Mouse (Mus musculus): ENCODE data around the gene Spint5. TPM values are rescaled to one million over a fixed set of nuclear protein-coding genes. Genes with fewer than 3 reads are reported as not detected.
A peak's percentile ranks its signal among the peaks of the same experiment; 100 is the strongest.

Gene Spint5
- polyA plus RNA-seq (2016; fragmentation: Nextera tagmentation; extraction: Ambion mirVana) = not detected in 2 replicates

DNA sequence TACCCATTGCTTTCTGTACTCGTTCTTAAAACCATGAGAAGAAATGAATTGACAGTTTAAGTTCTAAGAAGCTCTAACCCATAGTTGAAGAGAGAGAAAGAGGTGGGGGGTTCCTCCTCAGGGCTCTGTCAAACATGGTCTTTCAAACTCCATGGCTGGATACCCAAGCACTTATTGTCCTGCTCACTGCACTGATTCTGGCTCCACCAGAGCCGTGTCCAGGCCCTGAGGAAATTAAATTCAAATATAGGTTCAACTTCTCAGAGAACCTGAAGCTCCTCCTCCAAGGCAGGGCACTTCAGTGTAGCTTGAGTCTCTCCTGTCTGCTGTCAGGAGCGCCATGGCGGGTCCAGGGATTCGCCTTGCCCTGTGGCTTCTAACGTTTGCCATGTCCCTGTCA, at the start of gene Spint5:
Spint5 (plus strand) TSS at position 301 of the 400 bp plus-strand sequence.
- no peaks in the 10 kb centered on the region for H3K27me3 ChIP-seq

DNA sequence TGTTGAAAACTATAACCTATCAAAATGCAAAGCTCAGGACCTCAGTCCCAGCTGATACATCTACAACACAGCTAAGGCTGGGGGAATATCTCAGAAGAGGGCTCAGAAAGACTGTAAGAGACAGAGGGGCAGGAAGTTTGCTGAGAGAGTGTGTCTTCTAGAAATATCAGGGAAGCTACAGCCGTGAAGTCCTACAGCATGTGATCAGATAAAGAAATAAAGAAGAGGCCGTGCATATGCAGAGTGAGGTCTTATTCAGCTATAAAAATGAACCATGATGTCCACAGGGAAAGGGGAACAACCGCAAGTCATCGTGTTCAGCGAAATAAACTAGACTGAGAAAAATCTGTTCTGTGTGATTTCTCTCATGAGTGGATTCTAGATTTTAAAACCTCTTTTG, 44.8 kb upstream of the Spint5 start:
- Histone ChIP-seq H3K4me2 (replicated peaks) (no peak overlapping the region), H3K9me3 (no peaks in the 10 kb centered on the region), H3K4me1 (no peaks in the 10 kb centered on the region), H3K4me3 (no peak overlapping the region), H3K27me3 (no peaks in the 10 kb centered on the region), H3K27ac (no peak overlapping the region), H3K9ac (no peak overlapping the region), H3K36me3 (no peaks in the 10 kb centered on the region)
- ATAC-seq (ENCODE audit: insufficient number of reproducible peaks, insufficient read depth, low FRiP score, low TSS enrichment) = no peak
- WGBS = 83% methylated on average over 5 of the region's 5 CpGs

More for the DNA sequence above, at the start of gene Spint5:
- Histone ChIP-seq H3K4me3 (no peak within 1 kb of the TSS), H3K9ac (no peak within 1 kb of the TSS), H3K9me3 (no peaks in the 10 kb centered on the region), H3K36me3 (no peaks in the 10 kb centered on the region), H3K4me1 (no peaks in the 10 kb centered on the region), H3K4me2 (replicated peaks) (no peak within 1 kb of the TSS), H3K27ac (no peak within 1 kb of the TSS)
- no peak for ATAC-seq (ENCODE audit: insufficient number of reproducible peaks, insufficient read depth, low FRiP score, low TSS enrichment)
- WGBS = 72% methylated on average over 6 of the region's 6 CpGs

DNA sequence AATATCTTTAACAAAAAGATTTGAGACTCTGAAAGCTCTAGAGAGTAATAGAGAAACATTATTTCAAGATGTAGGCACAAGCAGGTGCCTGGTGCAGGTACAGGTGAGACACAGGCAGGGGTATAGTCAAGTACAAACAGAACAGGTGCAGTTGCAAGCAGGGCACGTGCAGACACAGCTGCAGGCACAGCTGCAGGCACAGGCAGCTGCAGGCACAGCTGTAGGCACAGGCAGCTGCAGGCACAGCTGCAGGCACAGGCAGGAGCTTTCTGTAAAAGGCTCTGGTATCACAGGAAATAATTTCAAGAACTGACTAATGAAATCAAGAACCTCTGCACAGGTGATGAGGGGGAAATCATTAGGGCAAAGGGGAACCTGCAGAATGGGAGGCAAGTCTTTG, 44.2 kb upstream of the Spint5 start:
- Histone ChIP-seq H3K9me3 (no peaks in the 10 kb centered on the region), H3K36me3 (no peaks in the 10 kb centered on the region), H3K4me3 (no peak overlapping the region), H3K27ac (no peak overlapping the region), H3K9ac (no peak overlapping the region), H3K27me3 (no peaks in the 10 kb centered on the region), H3K4me1 (no peaks in the 10 kb centered on the region), H3K4me2 (replicated peaks) (no peak overlapping the region)
- WGBS = 16% methylated on average over 1 of the region's 1 CpGs
- ATAC-seq (ENCODE audit: insufficient number of reproducible peaks, insufficient read depth, low FRiP score, low TSS enrichment) = no peak

DNA sequence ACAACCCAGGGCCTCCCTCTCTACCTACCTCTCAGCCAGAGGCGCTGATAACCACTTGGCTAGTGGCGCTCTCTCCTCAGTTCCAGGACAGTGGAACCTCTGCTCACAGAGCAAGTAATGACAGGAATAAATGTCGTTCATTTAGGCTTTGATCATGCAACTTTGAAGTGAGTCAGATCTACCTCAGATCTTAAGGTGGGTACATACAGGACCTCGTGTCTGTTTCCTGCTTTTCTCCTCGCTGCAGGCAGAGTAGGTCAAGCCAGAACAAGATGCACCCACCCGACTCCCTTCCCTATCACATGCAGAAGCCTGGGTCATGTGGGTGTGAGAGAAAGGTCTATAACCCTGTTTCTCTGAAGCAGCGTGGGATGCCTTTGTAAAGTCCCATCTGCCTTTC, 41.1 kb upstream of the Spint5 start, which contains the start of gene Wfdc11:
Wfdc11 (minus strand) TSS at position 101 of the 400 bp plus-strand sequence.
- Histone ChIP-seq H3K4me2 (replicated peaks) (no peak within 1 kb of the TSS), H3K9me3 (no peaks in the 10 kb centered on the region), H3K4me3 (no peak within 1 kb of the TSS), H3K27ac (no peak within 1 kb of the TSS), H3K27me3 (no peaks in the 10 kb centered on the region), H3K9ac (no peak within 1 kb of the TSS), H3K4me1 (no peaks in the 10 kb centered on the region), H3K36me3 (no peaks in the 10 kb centered on the region)
- WGBS = 82% methylated on average over 7 of the region's 7 CpGs
- ATAC-seq (ENCODE audit: insufficient number of reproducible peaks, insufficient read depth, low FRiP score, low TSS enrichment) = no peak

DNA sequence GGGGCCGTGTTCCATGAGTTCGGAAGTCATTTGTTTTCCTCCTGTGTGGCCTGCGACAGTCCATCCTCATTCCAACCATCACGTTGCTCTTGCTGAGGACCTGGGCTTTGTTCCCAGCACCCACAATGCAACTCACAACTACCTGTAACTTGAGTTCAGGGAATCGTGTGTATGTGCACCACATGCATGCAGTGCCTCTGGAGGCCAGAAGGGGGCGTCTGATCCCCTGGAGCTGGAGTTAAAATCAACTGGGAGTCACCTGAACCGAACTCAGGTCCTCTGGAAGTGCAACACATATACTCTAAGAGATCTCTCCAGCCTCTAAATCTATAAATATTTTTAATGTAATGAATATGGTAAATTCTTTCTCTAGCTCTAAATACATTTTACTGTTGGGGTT, 39.0 kb upstream of the Spint5 start:
- WGBS = 80% methylated on average over 7 of the region's 7 CpGs
- Histone ChIP-seq H3K9ac (no peak overlapping the region), H3K4me1 (peaks cover 3% of the 10 kb centered on the region; the same call in 1 of the 2 replicates)

DNA sequence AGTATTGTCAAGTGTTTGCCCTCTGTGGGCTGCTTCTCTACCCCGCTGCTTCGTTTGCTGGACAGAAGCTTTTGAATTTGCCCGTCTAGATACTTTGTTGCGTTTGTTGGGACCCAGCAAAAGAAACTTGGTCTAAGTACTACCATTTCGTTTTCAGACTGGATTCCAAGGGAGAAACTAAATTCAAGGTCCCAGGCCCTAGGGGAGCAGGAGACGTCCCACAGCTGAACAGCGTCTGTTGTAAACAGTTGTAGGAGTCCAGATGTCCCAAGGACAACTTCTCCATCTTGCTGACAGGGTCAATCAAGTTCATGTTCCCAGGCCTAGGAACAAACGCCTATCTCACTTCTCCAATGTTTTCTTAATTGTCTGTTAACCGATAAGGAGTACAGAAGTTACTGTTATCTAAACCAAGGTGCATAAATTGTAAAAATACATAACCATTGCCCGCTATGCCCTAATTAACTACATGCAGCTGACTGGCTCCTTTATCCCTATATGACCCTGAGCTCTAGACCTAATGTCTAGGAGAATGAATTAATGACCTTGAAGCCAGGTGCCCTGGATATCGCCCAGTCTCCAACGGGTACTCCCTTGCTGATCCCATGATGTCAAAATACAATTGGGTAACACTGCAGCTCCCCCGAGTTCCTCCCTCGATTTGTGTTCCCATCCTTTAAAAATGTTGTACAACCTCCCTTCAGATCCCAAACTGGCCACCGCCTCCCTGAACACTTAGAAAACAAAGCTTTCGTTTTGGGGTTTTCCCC, 38.0 kb upstream of the Spint5 start:
- Histone ChIP-seq H3K27me3 (no peaks in the 10 kb centered on the region), H3K27ac (no peak overlapping the region), H3K9ac (no peak overlapping the region), H3K4me1 (peaks cover 3% of the 10 kb centered on the region; the same call in 1 of the 2 replicates), H3K4me3 (no peak overlapping the region), H3K4me2 (replicated peaks) (no peak overlapping the region), H3K9me3 (no peaks in the 10 kb centered on the region), H3K36me3 (no peaks in the 10 kb centered on the region)
- WGBS = 86% methylated on average over 16 of the region's 16 CpGs
- no peak for ATAC-seq (ENCODE audit: insufficient number of reproducible peaks, insufficient read depth, low FRiP score, low TSS enrichment)

More for the DNA sequence above, 39.0 kb upstream of the Spint5 start:
- no peak overlapping the region for H3K27ac ChIP-seq
- no peak overlapping the region for H3K4me3 ChIP-seq
- ATAC-seq (ENCODE audit: insufficient number of reproducible peaks, insufficient read depth, low FRiP score, low TSS enrichment) = no peak
- no peak overlapping the region for H3K4me2 ChIP-seq (replicated peaks)
- no peaks in the 10 kb centered on the region for H3K27me3 ChIP-seq
- no peaks in the 10 kb centered on the region for H3K36me3 ChIP-seq
- H3K9me3 ChIP-seq = no peaks in the 10 kb centered on the region

DNA sequence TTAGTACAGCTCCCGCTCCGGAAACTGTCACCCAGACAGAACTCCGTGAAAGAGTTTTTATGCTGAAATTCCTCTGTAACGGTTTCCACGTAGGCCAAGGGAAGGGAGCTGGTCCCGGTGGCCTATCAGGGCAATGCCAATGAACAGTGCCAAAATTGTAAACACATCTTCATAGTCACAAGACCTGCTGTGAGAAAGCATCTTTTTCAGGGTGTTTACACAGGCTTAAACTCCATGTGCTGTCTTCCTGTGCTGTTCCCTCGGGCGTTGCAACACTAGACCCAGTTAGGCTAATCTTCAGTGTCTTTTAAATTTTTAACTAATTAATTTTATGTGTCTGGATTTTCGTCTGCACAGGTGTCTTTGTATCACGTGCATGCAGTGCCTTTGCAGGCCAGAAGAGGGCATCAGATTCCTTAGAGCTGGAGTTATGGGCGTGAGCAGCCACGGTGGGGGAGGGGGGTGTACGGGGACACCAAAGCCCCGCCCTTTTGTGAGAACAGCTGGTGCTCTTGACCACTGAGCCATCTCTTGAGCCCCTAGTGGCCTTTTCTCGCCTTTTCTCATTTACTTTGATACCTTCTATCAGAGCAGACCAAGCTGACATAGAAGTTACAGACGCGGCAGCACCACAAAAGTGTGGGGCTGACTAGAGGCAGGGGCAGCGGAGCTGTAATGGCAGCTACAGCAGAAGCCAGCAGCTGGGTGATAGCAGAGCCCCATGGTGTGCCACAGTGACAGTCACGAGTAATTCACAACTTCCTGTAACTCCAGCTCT, 36.1 kb upstream of the Spint5 start:
- Histone ChIP-seq H3K27ac (no peak overlapping the region), H3K4me2 (replicated peaks) (peak overlapping the region; percentile 49), H3K4me3 (peak overlapping the region; percentile 26), H3K9ac (no peak overlapping the region), H3K36me3 (no peaks in the 10 kb centered on the region), H3K27me3 (no peaks in the 10 kb centered on the region), H3K4me1 (peaks cover 7% of the 10 kb centered on the region; the same call in 1 of the 2 replicates), H3K9me3 (no peaks in the 10 kb centered on the region)
- 0 out of 2 replicates have a peak, but pooled peaks have one; percentile 15 for ATAC-seq (ENCODE audit: insufficient number of reproducible peaks, insufficient read depth, low FRiP score, low TSS enrichment)
- 23% methylated on average over 19 of the region's 19 CpGs for WGBS

DNA sequence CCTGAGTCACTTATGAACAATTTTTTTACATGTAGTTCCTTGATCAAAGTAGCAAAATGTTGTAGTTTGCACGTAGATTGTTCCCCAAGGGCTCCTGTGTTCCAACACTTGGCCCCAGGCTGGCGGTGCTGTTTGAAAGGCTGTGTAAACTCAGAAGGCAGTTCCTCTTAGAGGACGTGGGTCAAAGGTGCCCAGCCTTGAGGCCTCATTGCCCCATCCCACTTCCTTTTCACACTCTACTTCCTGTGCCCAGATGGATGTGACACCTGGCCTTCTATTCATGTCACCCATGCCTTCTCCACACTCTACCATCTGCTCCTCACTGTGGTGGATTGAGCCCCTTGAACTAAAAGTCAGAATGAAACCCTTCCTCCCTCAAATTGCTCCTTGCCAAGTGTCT, 35.2 kb upstream of the Spint5 start:
- no peaks in the 10 kb centered on the region for H3K27me3 ChIP-seq
- H3K27ac ChIP-seq = no peak overlapping the region
- no peaks in the 10 kb centered on the region for H3K9me3 ChIP-seq
- no peak overlapping the region for H3K4me2 ChIP-seq (replicated peaks)
- H3K4me1 ChIP-seq = peaks cover 7% of the 10 kb centered on the region; the same call in 1 of the 2 replicates
- 19% methylated on average over 3 of the region's 3 CpGs for WGBS
- no peaks in the 10 kb centered on the region for H3K36me3 ChIP-seq
- H3K4me3 ChIP-seq = no peak overlapping the region
- H3K9ac ChIP-seq = no peak overlapping the region
- no peak for ATAC-seq (ENCODE audit: insufficient number of reproducible peaks, insufficient read depth, low FRiP score, low TSS enrichment)

DNA sequence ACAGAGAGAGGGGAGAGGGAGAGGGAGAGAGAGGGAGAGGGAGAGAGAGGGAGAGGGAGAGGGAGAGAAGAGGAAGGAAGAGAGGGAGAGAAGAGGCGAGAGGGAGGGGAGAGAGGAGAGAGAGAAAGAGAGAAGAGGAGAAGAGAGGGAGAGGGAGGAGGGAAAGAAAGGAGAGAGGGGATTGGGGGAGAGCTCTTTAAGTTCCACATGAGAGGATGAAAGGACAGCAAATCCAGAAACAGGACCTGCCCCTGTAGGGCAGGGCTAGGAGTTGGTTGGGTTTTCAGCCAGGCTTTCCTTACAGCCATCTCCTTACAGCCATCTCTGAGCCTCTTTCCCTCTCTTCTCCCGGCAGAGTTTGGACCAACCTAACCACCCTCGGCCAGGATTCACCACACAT, 30.3 kb upstream of the Spint5 start, which contains the start of gene Wfdc13:
Wfdc13 (plus strand) TSS at position 301 of the 400 bp plus-strand sequence.
- H3K4me1 ChIP-seq = 0 out of 2 replicates have a peak, but pooled peaks cover 3% of the 10 kb centered on the region
- H3K27ac ChIP-seq = no peak within 1 kb of the TSS
- H3K9me3 ChIP-seq = no peaks in the 10 kb centered on the region
- H3K4me2 ChIP-seq (replicated peaks) = no peak within 1 kb of the TSS
- ATAC-seq (ENCODE audit: insufficient number of reproducible peaks, insufficient read depth, low FRiP score, low TSS enrichment) = no peak
- no peaks in the 10 kb centered on the region for H3K36me3 ChIP-seq
- no peaks in the 10 kb centered on the region for H3K27me3 ChIP-seq
- H3K4me3 ChIP-seq = no peak within 1 kb of the TSS
- 75% methylated on average over 3 of the region's 3 CpGs for WGBS
- H3K9ac ChIP-seq = no peak within 1 kb of the TSS

DNA sequence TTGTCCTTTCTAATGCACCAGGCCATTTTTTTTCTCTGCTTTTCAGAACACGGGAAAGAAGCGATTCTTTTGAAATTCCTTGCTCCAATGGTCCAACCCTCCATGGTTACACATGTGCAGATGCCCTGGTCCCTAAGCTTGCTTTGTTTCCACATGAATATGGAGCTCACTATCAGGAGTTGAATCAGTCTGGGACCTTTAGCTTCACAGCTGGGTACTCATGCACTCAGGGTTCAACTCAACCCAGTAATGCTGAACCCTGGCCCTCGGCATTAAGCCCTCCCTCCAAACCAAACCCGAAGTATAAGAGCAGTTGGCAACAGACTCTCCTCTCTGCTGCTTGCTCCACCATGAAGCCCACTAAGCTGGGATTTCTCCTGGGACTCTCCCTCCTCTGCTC, 16.9 kb upstream of the Spint5 start, which contains the start of gene Spint4:
Spint4 (plus strand) TSS at position 301 of the 400 bp plus-strand sequence.
- Histone ChIP-seq H3K36me3 (no peaks in the 10 kb centered on the region), H3K4me2 (replicated peaks) (no peak within 1 kb of the TSS), H3K4me3 (no peak within 1 kb of the TSS), H3K4me1 (no peaks in the 10 kb centered on the region), H3K27me3 (no peaks in the 10 kb centered on the region), H3K9me3 (no peaks in the 10 kb centered on the region), H3K27ac (no peak within 1 kb of the TSS), H3K9ac (no peak within 1 kb of the TSS)
- no peak for ATAC-seq (ENCODE audit: insufficient number of reproducible peaks, insufficient read depth, low FRiP score, low TSS enrichment)
- WGBS = 74% methylated on average over 4 of the region's 4 CpGs

DNA sequence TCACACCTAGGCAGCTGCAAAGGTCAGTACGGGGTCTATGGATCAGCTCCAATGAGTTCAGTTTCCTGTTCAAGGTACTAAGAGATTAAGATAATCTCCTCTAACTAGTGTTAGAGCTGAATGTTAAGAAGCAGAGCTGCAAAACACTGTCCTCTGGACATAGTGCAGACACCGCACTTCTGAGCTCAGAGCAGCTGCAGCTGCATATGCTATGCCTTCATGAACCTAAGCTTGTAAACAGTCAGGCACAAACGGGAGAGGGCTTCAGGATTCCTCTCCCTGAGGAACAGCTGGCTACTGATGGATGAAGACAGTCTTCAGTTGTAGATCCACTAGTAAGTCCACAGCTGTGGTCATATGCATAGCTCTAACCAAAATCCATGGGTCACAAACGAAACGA, 14.1 kb upstream of the Spint5 start:
- no peak overlapping the region for H3K9ac ChIP-seq
- WGBS = 79% methylated on average over 5 of the region's 5 CpGs
- no peak overlapping the region for H3K27ac ChIP-seq
- no peak overlapping the region for H3K4me2 ChIP-seq (replicated peaks)
- H3K4me3 ChIP-seq = no peak overlapping the region
- H3K36me3 ChIP-seq = no peaks in the 10 kb centered on the region
- H3K9me3 ChIP-seq = no peaks in the 10 kb centered on the region
- no peak for ATAC-seq (ENCODE audit: insufficient number of reproducible peaks, insufficient read depth, low FRiP score, low TSS enrichment)
- no peaks in the 10 kb centered on the region for H3K27me3 ChIP-seq
- H3K4me1 ChIP-seq = no peaks in the 10 kb centered on the region
